In the genomic region with DNA sequence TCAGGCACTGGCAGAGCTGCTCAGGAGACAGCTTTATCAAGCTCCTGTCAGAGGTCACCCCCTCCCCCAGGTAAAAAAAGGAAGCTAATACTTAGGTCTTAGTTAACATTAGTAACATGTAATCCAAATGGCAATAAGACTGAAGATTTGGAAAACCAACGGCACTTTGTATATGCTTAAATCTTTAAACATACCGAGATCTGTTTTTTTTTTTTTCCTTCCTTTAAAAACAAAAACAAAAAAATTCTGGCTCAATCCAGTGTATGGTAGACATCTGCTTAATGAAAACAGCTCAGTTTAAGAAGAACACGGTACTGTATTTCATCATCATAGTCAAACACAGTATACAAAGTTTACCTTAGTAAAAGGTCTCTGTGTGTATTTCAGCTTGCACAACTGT, we compare ENCODE assay signal across 8 mouse cellular contexts. TPM values are rescaled to one million over a fixed set of nuclear protein-coding genes. Genes with fewer than 3 reads are reported as not detected.
DNase-seq lines count a peak whose midpoint lies in the region; ATAC-seq lines count a peak whose summit lies in the region.

A gene (plus strand): TSS at position 301 of the 400 bp plus-strand sequence.

- H3K27ac ChIP-seq in heart, embryonic 14.5 days (replicated peaks in 1 of 2; ENCODE audit: control insufficient read depth in 1 of 2, insufficient read depth in 1 of 2, low read depth in 2 of 2, low read length in 2 of 2): peak within 1 kb of the TSS; percentile 92 to 95
- H3K27ac ChIP-seq in stomach, embryonic 14.5 days (ENCODE audit: low read length): peak within 1 kb of the TSS; percentile 84; the same call in 1 of the 2 replicates

- no peaks in the 10 kb centered on the region for H3K27me3 ChIP-seq in heart, embryonic 14.5 days (ENCODE audit: control insufficient read depth, insufficient read depth, low read length)
- no peaks in the 10 kb centered on the region for H3K27me3 ChIP-seq in stomach, embryonic 14.5 days (ENCODE audit: control insufficient read depth, insufficient read depth, low read length)

- WGBS in heart, embryonic 14.5 days: 42% methylated on average over 3 of the region's 3 CpGs
- WGBS in stomach, embryonic 14.5 days: 28% methylated on average over 3 of the region's 3 CpGs

- peaks cover 2 to 12% of the 10 kb centered on the region in 2 experiments; a peak in 3 of 4 replicates for H3K4me1 ChIP-seq in heart, embryonic 14.5 days (ENCODE audit: control insufficient read depth in 2 of 2, insufficient read depth in 2 of 2, low read length in 2 of 2)
- no peaks in the 10 kb centered on the region for H3K4me1 ChIP-seq in stomach, embryonic 14.5 days (ENCODE audit: control insufficient read depth, insufficient read depth, low read length)

- no peaks in the 10 kb centered on the region for H3K36me3 ChIP-seq in heart, embryonic 14.5 days (ENCODE audit: control insufficient read depth, insufficient read depth, low read length)
- H3K36me3 ChIP-seq in stomach, embryonic 14.5 days (ENCODE audit: control insufficient read depth, insufficient read depth, low read length): no peaks in the 10 kb centered on the region

- intact Hi-C loops in left cerebral cortex, postnatal 36 days (cut with DNase I): no loop called here

- no peak for ATAC-seq in heart, embryonic 14.5 days (ENCODE audit: insufficient number of reproducible peaks, insufficient read depth, low FRiP score, low read depth)
- ATAC-seq in stomach, embryonic 14.5 days (ENCODE audit: insufficient number of reproducible peaks, insufficient read depth, low FRiP score, low read depth): no peak

- peak within 1 kb of the TSS; percentile 69 to 84 for H3K4me3 ChIP-seq in heart, embryonic 14.5 days (ENCODE audit: control insufficient read depth in 1 of 2, insufficient read depth in 1 of 2, low read depth in 1 of 2, low read length in 2 of 2)
- H3K4me3 ChIP-seq in stomach, embryonic 14.5 days (ENCODE audit: low read depth, low read length): peak within 1 kb of the TSS; percentile 69

- peak within 1 kb of the TSS; percentile 89 for H3K9ac ChIP-seq in heart, embryonic 14.5 days (ENCODE audit: low read length)
- peak within 1 kb of the TSS; percentile 65 for H3K9ac ChIP-seq in stomach, embryonic 14.5 days (replicated peaks; ENCODE audit: low read depth, low read length)

- peak within 1 kb of the TSS; percentile 87 for H3K4me2 ChIP-seq in heart, embryonic 14.5 days (ENCODE audit: low read length)
- H3K4me2 ChIP-seq in stomach, embryonic 14.5 days (replicated peaks; ENCODE audit: low read depth, low read length): peak within 1 kb of the TSS; percentile 93

- DNase-seq in heart, adult 18-20 months: no peak
- DNase-seq in heart, adult 11 months: no peak
- DNase-seq in adrenal gland, postnatal 10 days: no peak
- DNase-seq in left cerebral cortex, postnatal 36 days (ENCODE audit: low spot score in 2 of 2): no peak
- DNase-seq in c-Kit-positive CD71-positive TER-119-positive erythroid progenitor cells, embryonic 14.5 days (ENCODE audit: low spot score): no peak
- no peak for DNase-seq in kidney, adult 9 months

- H3K9me3 ChIP-seq in heart, embryonic 14.5 days (ENCODE audit: control insufficient read depth, low read length): no peaks in the 10 kb centered on the region
- H3K9me3 ChIP-seq in stomach, embryonic 14.5 days (ENCODE audit: control insufficient read depth, low read depth, low read length): no peaks in the 10 kb centered on the region

RNA-seq across cellular contexts. Expression of the gene that starts here (rescaled TPM):
- 10 to 100 TPM; 81.5 to 86.5 TPM for total RNA-seq in heart, adult 18-20 months (2021)
- total RNA-seq in adrenal gland, postnatal 10 days (2021): 10 to 100 TPM; 29.6 to 42.6 TPM
- polyA plus RNA-seq in heart, embryonic 14.5 days (2014; fragmentation: Nextera tagmentation; extraction: Ambion mirVana): 14.3 and 14.9 TPM in 2 replicates
- 10 to 100 TPM; 45.8 to 61.0 TPM for total RNA-seq in left cerebral cortex, postnatal 36 days (2021)
- polyA plus RNA-seq in stomach, embryonic 14.5 days (2014; fragmentation: Nextera tagmentation; extraction: Ambion mirVana): 5.7 and 6.2 TPM in 2 replicates
